10 mouse cellular contexts compared by ENCODE assay signal in genomic region chr4:150872681-150873080, GRCm38 (mm10). TPM values are rescaled to one million over a fixed set of nuclear protein-coding genes. Genes with fewer than 3 reads are reported as not detected.
DNase-seq lines count a peak whose midpoint lies in the region; ATAC-seq and TF ChIP-seq lines count a peak whose summit lies in the region.
"Had no signal": no experiment of that assay in that cellular context is flagged by ENCODE, and none has a peak within 500 bp of the region (broad histone marks: within the 10 kb centered on the region; RNA-seq: fewer than 3 reads in every experiment).

No protein-coding gene starts in this region.

- TF ChIP-seq CTCF in lung, embryonic 14.5 days (IDR thresholded peaks at IDR 0.05; ENCODE audit: low read depth) = no peak

- no peaks in the 10 kb centered on the region for H3K27me3 ChIP-seq in heart, embryonic 13.5 days (replicated peaks)
- H3K27me3 ChIP-seq in lung, embryonic 14.5 days (ENCODE audit: insufficient read depth, low read length) = no peaks in the 10 kb centered on the region
- no peaks in the 10 kb centered on the region for H3K27me3 ChIP-seq in hindbrain, embryonic 14.5 days (ENCODE audit: control insufficient read depth, insufficient read depth, low read length)
- H3K27me3 ChIP-seq in stomach, embryonic 15.5 days (replicated peaks) = no peaks in the 10 kb centered on the region
- H3K27me3 ChIP-seq: liver, embryonic 13.5 days; midbrain, embryonic 15.5 days had no signal

- no peak overlapping the region for H3K4me2 ChIP-seq in heart, embryonic 13.5 days
- no peak overlapping the region for H3K4me2 ChIP-seq in lung, embryonic 14.5 days
- H3K4me2 ChIP-seq in hindbrain, embryonic 14.5 days (replicated peaks) = no peak overlapping the region
- no peak overlapping the region for H3K4me2 ChIP-seq in stomach, embryonic 15.5 days
- H3K4me2 ChIP-seq: liver, embryonic 13.5 days; midbrain, embryonic 15.5 days had no signal

- ATAC-seq in heart, embryonic 13.5 days (ENCODE audit: extremely low read depth, insufficient number of reproducible peaks, low FRiP score, low TSS enrichment) = no peak
- no peak for ATAC-seq in lung, embryonic 14.5 days (ENCODE audit: insufficient read depth)
- no peak for ATAC-seq in hindbrain, embryonic 14.5 days (ENCODE audit: low FRiP score)
- ATAC-seq in stomach, embryonic 15.5 days (ENCODE audit: insufficient read depth, low FRiP score, low read depth) = no peak
- ATAC-seq: midbrain, embryonic 15.5 days had no signal

- H3K9ac ChIP-seq in heart, embryonic 13.5 days = 0 out of 2 replicates have a peak overlapping the region, but pooled peaks have one; percentile 44
- no peak overlapping the region for H3K9ac ChIP-seq in lung, embryonic 14.5 days
- H3K9ac ChIP-seq in hindbrain, embryonic 14.5 days = no peak overlapping the region
- no peak overlapping the region for H3K9ac ChIP-seq in stomach, embryonic 15.5 days
- H3K9ac ChIP-seq: midbrain, embryonic 15.5 days had no signal

- intact Hi-C loops in left cerebral cortex, postnatal 14 days (cut with DNase I) = no loop called here

- no peak overlapping the region for H3K4me3 ChIP-seq in heart, embryonic 13.5 days
- H3K4me3 ChIP-seq in lung, embryonic 14.5 days (ENCODE audit: low read depth, low read length) = no peak overlapping the region
- H3K4me3 ChIP-seq in hindbrain, embryonic 14.5 days (replicated peaks; ENCODE audit: low read length) = no peak overlapping the region
- no peak overlapping the region for H3K4me3 ChIP-seq in stomach, embryonic 15.5 days (replicated peaks)
- H3K4me3 ChIP-seq: liver, embryonic 13.5 days; midbrain, embryonic 15.5 days had no signal

- peaks cover 7% of the 10 kb centered on the region for H3K36me3 ChIP-seq in heart, embryonic 13.5 days
- peaks cover 8% of the 10 kb centered on the region for H3K36me3 ChIP-seq in lung, embryonic 14.5 days (ENCODE audit: insufficient read depth)
- peaks cover 14% of the 10 kb centered on the region for H3K36me3 ChIP-seq in hindbrain, embryonic 14.5 days (replicated peaks; ENCODE audit: control insufficient read depth, insufficient read depth)
- no peaks in the 10 kb centered on the region; the same call in 1 of the 2 replicates for H3K36me3 ChIP-seq in stomach, embryonic 15.5 days
- H3K36me3 ChIP-seq: liver, embryonic 13.5 days had no signal

- H3K27ac ChIP-seq in heart, embryonic 13.5 days (replicated peaks) = peak overlapping the region; percentile 73; the same call in 1 of the 2 replicates
- peak overlapping the region; percentile 80; the same call in 1 of the 2 replicates for H3K27ac ChIP-seq in lung, embryonic 14.5 days (ENCODE audit: low read depth)
- 0 out of 2 replicates have a peak overlapping the region, but pooled peaks have one; percentile 59 for H3K27ac ChIP-seq in hindbrain, embryonic 14.5 days
- peak overlapping the region; percentile 81 for H3K27ac ChIP-seq in stomach, embryonic 15.5 days
- H3K27ac ChIP-seq: midbrain, embryonic 15.5 days had no signal

- 72% methylated on average over 8 of the region's 8 CpGs for WGBS in heart, embryonic 13.5 days
- 60% methylated on average over 8 of the region's 8 CpGs for WGBS in lung, embryonic 14.5 days
- WGBS in hindbrain, embryonic 14.5 days = 87% methylated on average over 8 of the region's 8 CpGs
- 59% methylated on average over 8 of the region's 8 CpGs for WGBS in stomach, embryonic 15.5 days

- DNase-seq in heart, adult 11 months = no peak
- no peak for DNase-seq in lung, embryonic 14.5 days
- no peak for DNase-seq in lung, postnatal 25 days (ENCODE audit: low spot score)
- DNase-seq in hindbrain, embryonic 14.5 days (ENCODE audit: low spot score) = no peak
- no peak for DNase-seq in left cerebral cortex, postnatal 14 days (ENCODE audit: low spot score in 2 of 2)
- DNase-seq in yolk sac, embryonic 10.5 days (ENCODE audit: low spot score) = no peak
- DNase-seq: liver, embryonic 13.5 days had no signal

- peaks cover 41% of the 10 kb centered on the region for H3K4me1 ChIP-seq in heart, embryonic 13.5 days
- H3K4me1 ChIP-seq in lung, embryonic 14.5 days (ENCODE audit: insufficient read depth) = peaks cover 21% of the 10 kb centered on the region
- peaks cover 16% of the 10 kb centered on the region for H3K4me1 ChIP-seq in hindbrain, embryonic 14.5 days (replicated peaks; ENCODE audit: control insufficient read depth, insufficient read depth, low read length)
- H3K4me1 ChIP-seq in stomach, embryonic 15.5 days = peaks cover 27% of the 10 kb centered on the region

- H3K9me3 ChIP-seq in heart, embryonic 13.5 days = no peaks in the 10 kb centered on the region
- no peaks in the 10 kb centered on the region for H3K9me3 ChIP-seq in lung, embryonic 14.5 days (ENCODE audit: low read depth, low read length)
- H3K9me3 ChIP-seq in hindbrain, embryonic 14.5 days (ENCODE audit: control insufficient read depth, low read length) = no peaks in the 10 kb centered on the region
- no peaks in the 10 kb centered on the region for H3K9me3 ChIP-seq in stomach, embryonic 15.5 days
- H3K9me3 ChIP-seq: liver, embryonic 13.5 days; midbrain, embryonic 15.5 days had no signal

RNA-seq across cellular contexts. Expression of gene Errfi1, which starts 19.0 kb away (rescaled TPM):
- polyA plus RNA-seq in heart, embryonic 13.5 days (2015; fragmentation: Nextera tagmentation; extraction: Ambion mirVana) = 10.1 and 11.3 TPM in 2 replicates
- polyA plus RNA-seq in lung, embryonic 14.5 days (2014; fragmentation: Nextera tagmentation; extraction: Ambion mirVana) = 41.5 and 48.3 TPM in 2 replicates
- 36.3 and 39.6 TPM in 2 replicates for polyA plus RNA-seq in hindbrain, embryonic 14.5 days (2014; fragmentation: Nextera tagmentation; extraction: Ambion mirVana)
- 32.3 and 33.4 TPM in 2 replicates for polyA plus RNA-seq in stomach, embryonic 15.5 days (2015; fragmentation: Nextera tagmentation; extraction: Ambion mirVana)
- 10 to 100 TPM; 24.2 to 33.2 TPM for total RNA-seq in left cerebral cortex, postnatal 14 days (2021)

RNA-seq across cellular contexts. Expression of gene Park7, which starts 41.6 kb away (rescaled TPM):
- 298 and 333 TPM in 2 replicates for polyA plus RNA-seq in heart, embryonic 13.5 days (2015; fragmentation: Nextera tagmentation; extraction: Ambion mirVana)
- 477 and 500 TPM in 2 replicates for polyA plus RNA-seq in lung, embryonic 14.5 days (2014; fragmentation: Nextera tagmentation; extraction: Ambion mirVana)
- 383 and 392 TPM in 2 replicates for polyA plus RNA-seq in hindbrain, embryonic 14.5 days (2014; fragmentation: Nextera tagmentation; extraction: Ambion mirVana)
- 411 and 424 TPM in 2 replicates for polyA plus RNA-seq in stomach, embryonic 15.5 days (2015; fragmentation: Nextera tagmentation; extraction: Ambion mirVana)
- 100 to 1,000 TPM; 203 to 206 TPM for total RNA-seq in left cerebral cortex, postnatal 14 days (2021)

RNA-seq across cellular contexts. Expression of gene Tnfrsf9, which starts 41.7 kb away (rescaled TPM):
- 0.57 and 0.82 TPM in 2 replicates for polyA plus RNA-seq in heart, embryonic 13.5 days (2015; fragmentation: Nextera tagmentation; extraction: Ambion mirVana)
- 0.12 TPM in 1 of 2 replicates, not detected in the other for polyA plus RNA-seq in lung, embryonic 14.5 days (2014; fragmentation: Nextera tagmentation; extraction: Ambion mirVana)
- 0.20 and 0.25 TPM in 2 replicates for polyA plus RNA-seq in hindbrain, embryonic 14.5 days (2014; fragmentation: Nextera tagmentation; extraction: Ambion mirVana)
- 0.98 and 1.2 TPM in 2 replicates for polyA plus RNA-seq in stomach, embryonic 15.5 days (2015; fragmentation: Nextera tagmentation; extraction: Ambion mirVana)
- total RNA-seq in left cerebral cortex, postnatal 14 days (2021) = under 1 TPM; 0.36 to 0.40 TPM
